Mouse (Mus musculus) kidney, postnatal 0 days (tissue): ENCODE measurements at regions not wholly inside any gene's neighbourhood (a gene's known extent, or its start where the extent isn't known, plus 50 kb on each side); places are given as distances from the start of the nearest gene placed in this dataset. TPM values are rescaled to one million over a fixed set of nuclear protein-coding genes. Genes with fewer than 3 reads are reported as not detected.

Source experiments
- ATAC-seq: fragments of 200-750 bp; cut with Nextera tagmentation; replicated peaks from 2 replicates; pipeline ENCODE4 v1.8.0; 2017; ENCODE audit warnings: low read depth, moderate number of reproducible peaks, moderate TSS enrichment, moderate library complexity; ENCODE audit not compliant: low FRiP score
- DNase-seq: peaks from one replicate; pipeline ENCODE4 v3.0.0-alpha.2; 2016; ENCODE audit warnings: low spot score
- H3K27ac ChIP-seq: fragments of 300-500 bp; sonication (generic); 2 replicates; pipeline ENCODE4 v1.5.1; 2014; ENCODE audit warnings: mild to moderate bottlenecking
- H3K27me3 ChIP-seq: fragments of 300-500 bp; sonication (generic); 2 replicates; pipeline ENCODE4 v1.6.1; 2014; ENCODE audit warnings: low read length, mixed read lengths; ENCODE audit not compliant: insufficient read depth
- H3K36me3 ChIP-seq: fragments of 300-500 bp; sonication (generic); 2 replicates; pipeline ENCODE4 v1.6.1; 2014; ENCODE audit warnings: low read length, mixed read lengths; ENCODE audit not compliant: insufficient read depth
- H3K4me1 ChIP-seq: fragments of 300-500 bp; sonication (generic); replicated peaks from 2 replicates; pipeline ENCODE4 v1.6.1; 2014; ENCODE audit warnings: antibody characterized with exemption, low read length, mixed read lengths; ENCODE audit not compliant: insufficient read depth
- H3K4me2 ChIP-seq: fragments of 300-500 bp; sonication (generic); 2 replicates; pipeline ENCODE4 v1.6.1; 2014; ENCODE audit warnings: mild to moderate bottlenecking, low read length, moderate library complexity, mixed read lengths
- H3K4me3 ChIP-seq: fragments of 300-500 bp; sonication (generic); replicated peaks from 2 replicates; pipeline ENCODE4 v1.5.1; 2014; ENCODE audit warnings: low read depth, low read length
- H3K9ac ChIP-seq: fragments of 300-500 bp; sonication (generic); 2 replicates; pipeline ENCODE4 v1.6.1; 2014; ENCODE audit warnings: low read depth, low read length
- H3K9me3 ChIP-seq: fragments of 300-500 bp; sonication (generic); replicated peaks from 2 replicates; pipeline ENCODE4 v1.6.1; 2016; ENCODE audit warnings: low read length, inconsistent platforms, mixed read lengths
- CTCF ChIP-seq: IDR thresholded peaks from 2 replicates; pipeline ENCODE4 v1.5.1; 2016; ENCODE audit warnings: antibody characterized with exemption, low read depth, mild to moderate bottlenecking, moderate library complexity
- WGBS: fragments of 180-500 bp; shearing (Covaris S2); extraction: QIAGEN DNeasy Blood & Tissue Kit; methylation state at CpG from one replicate; pipeline ENCODE4 v1.1.7; 2014; 5-methylcytosine and 5-hydroxymethylcytosine counted together
- microRNA-seq: library from miRNA; unstranded; fragments of <30 nt; microRNA quantifications from one replicate; pipeline ENCODE4, GENCODE M21; 2016

DNA sequence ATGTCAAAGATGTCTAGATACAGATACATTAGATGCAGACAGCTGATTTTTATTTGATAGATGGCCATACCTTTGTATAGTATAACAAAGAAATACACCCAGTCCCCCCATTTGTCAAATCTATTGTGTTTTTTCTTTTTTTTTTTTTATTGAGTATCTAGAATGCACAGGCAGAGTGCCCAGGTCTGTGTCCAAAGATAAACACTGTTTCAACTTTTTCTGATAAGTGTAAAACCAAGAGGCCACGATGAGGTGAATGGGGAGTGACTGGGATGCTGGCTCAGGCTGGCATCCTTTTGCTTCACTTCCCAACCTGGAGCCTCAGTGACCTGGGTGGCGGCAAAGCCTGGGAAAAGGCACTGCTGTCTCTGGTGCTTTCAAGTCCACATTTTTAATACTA is 54.4 kb upstream of the Prdm1 start:
- no peak overlapping the region for H3K4me3 ChIP-seq
- ATAC-seq: no peak
- no peaks in the 10 kb centered on the region for H3K27me3 ChIP-seq
- H3K9me3 ChIP-seq: no peaks in the 10 kb centered on the region
- no peaks in the 10 kb centered on the region for H3K4me1 ChIP-seq
- WGBS: 75% methylated on average over 2 of the region's 2 CpGs
- H3K9ac ChIP-seq: no peak overlapping the region
- DNase-seq: no peak
- no peaks in the 10 kb centered on the region for H3K36me3 ChIP-seq
- TF ChIP-seq CTCF: no peak
- no peak overlapping the region for H3K27ac ChIP-seq
- no peak overlapping the region for H3K4me2 ChIP-seq

Small RNA genes lying in the stretch of these regions (microRNA-seq; reads per million reads assigned to microRNA genes)
- gene Gm24271: not detected
